Mouse (Mus musculus): ENCODE results near the gene Scube1. TPM values are rescaled to one million over a fixed set of nuclear protein-coding genes. Genes with fewer than 3 reads are reported as not detected.
A peak's percentile ranks its signal among the peaks of the same experiment; 100 is the strongest.

Scube1 gene
- polyA plus RNA-seq, 2 experiments: 13.9 to 31.2 TPM

DNA sequence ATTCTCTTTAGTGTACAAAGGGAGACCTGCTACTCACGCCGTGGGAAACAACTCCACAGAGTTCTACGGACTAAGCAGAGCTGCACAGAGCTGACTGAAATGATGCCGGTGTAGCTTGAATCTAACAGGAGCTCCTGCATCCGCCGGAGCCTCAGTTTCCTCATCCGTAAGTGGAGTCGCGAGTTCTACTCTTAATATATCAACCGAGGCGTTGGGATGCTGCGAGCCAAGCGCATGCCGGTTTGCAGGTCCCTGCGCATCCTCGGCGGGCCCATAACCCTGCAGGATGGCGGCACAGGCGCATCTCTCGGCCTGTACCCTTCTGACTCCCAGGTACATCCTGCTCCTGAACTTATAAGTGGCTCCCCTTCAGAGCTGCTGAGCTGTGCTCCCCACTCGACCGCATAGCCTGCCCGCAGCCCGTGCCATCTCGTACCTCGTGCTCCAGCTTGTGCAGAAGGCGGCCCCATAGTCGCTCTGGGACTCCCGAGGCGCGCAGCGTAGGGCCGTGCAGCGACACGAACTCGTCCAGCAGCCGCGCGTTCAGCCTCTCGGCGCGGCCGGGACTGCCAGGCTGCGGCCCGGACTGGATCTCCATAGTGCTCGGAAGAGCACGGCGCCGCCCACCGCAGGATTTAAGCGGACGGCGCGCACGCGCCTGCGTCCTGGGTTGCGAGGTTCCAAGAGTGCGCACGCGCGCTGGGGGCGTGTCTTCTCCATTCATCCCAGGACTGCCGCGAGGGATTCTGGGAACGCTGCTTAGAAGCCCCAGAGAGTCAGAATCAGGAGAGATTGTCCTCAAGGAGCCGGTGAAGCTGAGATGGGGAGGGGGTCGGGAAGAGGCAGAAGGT, 130.1 kb downstream of the Scube1 start, which contains the start of gene Ttll12:
Gene Ttll12, minus strand, starts transcription at position 645 of the 851 bp plus-strand sequence.
- TF ChIP-seq POLR2A (IDR thresholded peaks at IDR 0.05; ENCODE audit: borderline replicate concordance, extremely low read depth, insufficient read depth, insufficient read length): no peak
- Histone ChIP-seq H3K4me2 (replicated peaks; ENCODE audit: low read depth, low read length, severe bottlenecking) (peak within 1 kb of the TSS; percentile 85), H3K27ac (replicated peaks; ENCODE audit: low read depth, low read length) (0 out of 2 replicates have a peak within 1 kb of the TSS, but pooled peaks have one; percentile 26), H3K9ac (ENCODE audit: low read depth, low read length, severe bottlenecking) (peak within 1 kb of the TSS; percentile 80), H3K4me1 (ENCODE audit: control insufficient read depth, insufficient read depth, low read length) (peaks cover 15% of the 10 kb centered on the region), H3K36me3 (ENCODE audit: control insufficient read depth, insufficient read depth, low read length) (peaks cover 5% of the 10 kb centered on the region; the same call in 1 of the 2 replicates), H3K4me3 (replicated peaks; ENCODE audit: low read length) (peak within 1 kb of the TSS; percentile 79), H3K9me3 (ENCODE audit: control insufficient read depth, low read length) (no peaks in the 10 kb centered on the region), H3K27me3 (ENCODE audit: control insufficient read depth, insufficient read depth, low read length) (no peaks in the 10 kb centered on the region)
- ATAC-seq (ENCODE audit: low FRiP score, low read depth): peak; percentile 96
- WGBS: under 1% methylated on average over 68 of the region's 68 CpGs
- peak; percentile 99 for DNase-seq (ENCODE audit: low spot score)

DNA sequence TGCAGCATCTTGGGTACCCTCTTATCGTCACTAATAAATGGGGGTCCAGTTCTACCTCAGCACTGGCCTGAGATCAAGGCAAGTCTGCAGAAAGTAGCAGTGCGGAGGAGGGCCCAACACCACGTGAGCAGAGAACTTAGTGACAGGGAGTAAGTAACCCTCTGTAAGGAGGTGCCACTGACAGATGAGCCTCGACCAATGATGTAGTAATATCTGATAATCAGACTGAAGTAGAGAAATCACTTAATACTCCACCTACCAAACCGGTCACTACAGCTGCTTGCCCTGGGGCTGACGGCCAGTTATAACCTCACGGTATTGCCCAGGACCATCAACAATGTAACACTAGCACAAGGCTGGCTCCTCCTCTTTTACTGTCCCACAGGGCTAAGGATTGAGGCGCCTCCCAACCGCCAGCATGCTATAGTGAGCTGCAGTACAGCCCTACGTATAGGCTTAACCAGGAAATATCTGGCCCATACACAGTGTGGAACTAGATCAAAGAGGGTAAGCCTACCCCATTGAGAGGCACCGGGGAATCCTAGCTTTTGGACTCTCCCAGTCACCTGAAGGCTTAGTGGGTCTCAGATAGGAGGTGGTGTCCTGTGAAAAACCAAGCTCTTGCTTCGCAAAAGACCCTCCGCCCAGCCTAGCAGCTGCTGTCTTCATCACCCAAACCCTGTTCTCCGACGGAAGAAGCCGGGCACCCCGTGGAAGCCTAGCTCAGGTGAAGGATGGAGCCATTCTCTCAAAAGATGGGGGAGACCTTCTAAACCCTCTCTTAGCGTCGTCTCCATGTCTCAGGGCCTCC, 130.9 kb downstream of the Scube1 start:
- peak overlapping the region; percentile 85 for H3K4me2 ChIP-seq (replicated peaks; ENCODE audit: low read depth, low read length, severe bottlenecking)
- H3K4me1 ChIP-seq (ENCODE audit: control insufficient read depth, insufficient read depth, low read length): peaks cover 15% of the 10 kb centered on the region
- H3K27ac ChIP-seq (replicated peaks; ENCODE audit: low read depth, low read length): no peak overlapping the region
- TF ChIP-seq POLR2A (IDR thresholded peaks at IDR 0.05; ENCODE audit: borderline replicate concordance, extremely low read depth, insufficient read depth, insufficient read length): no peak
- peak overlapping the region; percentile 79 for H3K4me3 ChIP-seq (replicated peaks; ENCODE audit: low read length)
- 9% methylated on average over 19 of the region's 19 CpGs for WGBS
- no peak for DNase-seq (ENCODE audit: low spot score)
- H3K27me3 ChIP-seq (ENCODE audit: control insufficient read depth, insufficient read depth, low read length): no peaks in the 10 kb centered on the region
- H3K36me3 ChIP-seq (ENCODE audit: control insufficient read depth, insufficient read depth, low read length): peaks cover 5% of the 10 kb centered on the region; the same call in 1 of the 2 replicates
- H3K9ac ChIP-seq (ENCODE audit: low read depth, low read length, severe bottlenecking): peak overlapping the region; percentile 80
- no peaks in the 10 kb centered on the region for H3K9me3 ChIP-seq (ENCODE audit: control insufficient read depth, low read length)
- no peak for ATAC-seq (ENCODE audit: low FRiP score, low read depth)

DNA sequence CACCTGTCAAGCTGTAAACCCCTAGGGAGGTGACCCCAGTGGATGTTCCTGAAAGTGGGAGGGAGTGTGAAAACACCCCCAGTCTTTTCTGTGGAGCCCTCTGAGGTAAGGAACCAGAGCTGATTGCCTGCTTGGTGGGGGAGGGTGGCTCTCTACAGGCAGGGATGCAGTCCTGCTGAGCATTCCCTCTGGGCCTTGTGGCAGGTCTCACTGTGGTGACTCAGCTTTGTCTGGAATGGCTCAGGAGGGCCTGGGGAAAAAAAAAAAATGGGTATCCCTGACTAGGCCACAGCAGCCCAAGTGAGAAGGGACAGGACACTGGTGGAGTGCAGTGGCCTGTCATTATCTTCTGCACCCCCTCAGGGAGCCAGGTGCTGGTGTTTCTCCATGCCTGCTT, 131.6 kb downstream of the Scube1 start:
- H3K4me3 ChIP-seq (replicated peaks; ENCODE audit: low read length): peak overlapping the region; percentile 79; the same call in 1 of the 2 replicates
- no peak for TF ChIP-seq POLR2A (IDR thresholded peaks at IDR 0.05; ENCODE audit: borderline replicate concordance, extremely low read depth, insufficient read depth, insufficient read length)
- H3K9ac ChIP-seq (ENCODE audit: low read depth, low read length, severe bottlenecking): no peak overlapping the region

DNA sequence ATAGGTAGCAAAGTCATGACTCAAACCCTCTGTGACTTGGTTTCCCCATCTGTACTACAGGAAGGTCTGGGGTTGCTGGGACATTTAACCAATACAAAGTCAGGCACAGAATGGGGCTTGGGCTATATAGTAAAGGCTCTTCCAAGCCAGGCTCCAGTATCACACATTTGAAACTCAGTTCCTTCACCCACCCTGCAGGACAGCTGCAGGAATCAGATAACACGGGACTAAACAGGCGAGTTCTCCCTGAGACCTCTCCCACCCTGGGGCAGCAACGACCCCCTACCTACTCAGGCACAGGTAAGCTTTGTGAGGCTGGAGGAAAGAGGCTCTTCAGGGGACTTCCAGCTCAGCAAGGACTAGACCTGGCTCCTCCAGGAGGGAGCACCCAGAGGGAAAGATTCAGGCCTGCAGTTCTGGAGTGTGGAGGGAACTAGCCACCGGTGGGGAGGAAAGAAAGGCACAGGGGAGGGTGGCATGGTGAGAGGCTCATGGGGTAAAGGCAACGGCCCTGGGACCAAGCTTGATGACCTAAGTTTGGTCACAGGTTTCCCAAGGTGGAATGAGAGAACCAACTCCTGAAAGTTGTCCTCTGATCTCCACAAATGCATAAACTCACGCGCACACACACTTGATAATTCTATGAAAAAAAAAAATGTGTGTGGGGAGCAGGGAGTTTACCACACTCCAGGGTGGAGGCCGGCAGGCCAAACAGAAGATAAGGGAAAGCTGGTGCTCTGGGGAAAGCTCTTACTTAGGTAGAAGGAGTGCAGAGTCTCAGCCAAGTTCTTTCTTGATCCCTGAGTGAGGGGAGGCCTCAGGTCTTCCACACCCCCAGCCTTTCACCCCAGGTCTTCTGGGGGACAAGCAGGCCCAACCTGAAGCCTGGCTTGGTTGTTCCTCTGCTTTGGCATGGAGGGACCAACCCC, 132.3 kb downstream of the Scube1 start:
- TF ChIP-seq POLR2A (IDR thresholded peaks at IDR 0.05; ENCODE audit: borderline replicate concordance, extremely low read depth, insufficient read depth, insufficient read length): no peak
- Histone ChIP-seq H3K27me3 (ENCODE audit: control insufficient read depth, insufficient read depth, low read length) (no peaks in the 10 kb centered on the region), H3K4me3 (replicated peaks; ENCODE audit: low read length) (no peak overlapping the region), H3K9ac (ENCODE audit: low read depth, low read length, severe bottlenecking) (no peak overlapping the region), H3K4me1 (ENCODE audit: control insufficient read depth, insufficient read depth, low read length) (peaks cover 15% of the 10 kb centered on the region), H3K9me3 (ENCODE audit: control insufficient read depth, low read length) (no peaks in the 10 kb centered on the region), H3K27ac (replicated peaks; ENCODE audit: low read depth, low read length) (no peak overlapping the region), H3K4me2 (replicated peaks; ENCODE audit: low read depth, low read length, severe bottlenecking) (no peak overlapping the region), H3K36me3 (ENCODE audit: control insufficient read depth, insufficient read depth, low read length) (peaks cover 14% of the 10 kb centered on the region)
- 71% methylated on average over 8 of the region's 8 CpGs for WGBS
- ATAC-seq (ENCODE audit: low FRiP score, low read depth): no peak
- no peak for DNase-seq (ENCODE audit: low spot score)

More for the DNA sequence above, 131.6 kb downstream of the Scube1 start:
- DNase-seq (ENCODE audit: low spot score): no peak
- Histone ChIP-seq H3K36me3 (ENCODE audit: control insufficient read depth, insufficient read depth, low read length) (peaks cover 10% of the 10 kb centered on the region), H3K4me2 (replicated peaks; ENCODE audit: low read depth, low read length, severe bottlenecking) (peak overlapping the region; percentile 85; the same call in 1 of the 2 replicates), H3K9me3 (ENCODE audit: control insufficient read depth, low read length) (no peaks in the 10 kb centered on the region), H3K27ac (replicated peaks; ENCODE audit: low read depth, low read length) (no peak overlapping the region), H3K4me1 (ENCODE audit: control insufficient read depth, insufficient read depth, low read length) (peaks cover 15% of the 10 kb centered on the region), H3K27me3 (ENCODE audit: control insufficient read depth, insufficient read depth, low read length) (no peaks in the 10 kb centered on the region)
- no peak for ATAC-seq (ENCODE audit: low FRiP score, low read depth)

Measured in limb, embryonic 14.5 days (tissue).